Mouse (Mus musculus) ovary, postnatal 10 days (tissue): ENCODE data around the gene Plxnc1.

Experiments
- DNase-seq: peaks from one replicate; pipeline ENCODE4 v3.0.0; 2022; ENCODE audit warnings: low spot score

Plxnc1 gene

DNA sequence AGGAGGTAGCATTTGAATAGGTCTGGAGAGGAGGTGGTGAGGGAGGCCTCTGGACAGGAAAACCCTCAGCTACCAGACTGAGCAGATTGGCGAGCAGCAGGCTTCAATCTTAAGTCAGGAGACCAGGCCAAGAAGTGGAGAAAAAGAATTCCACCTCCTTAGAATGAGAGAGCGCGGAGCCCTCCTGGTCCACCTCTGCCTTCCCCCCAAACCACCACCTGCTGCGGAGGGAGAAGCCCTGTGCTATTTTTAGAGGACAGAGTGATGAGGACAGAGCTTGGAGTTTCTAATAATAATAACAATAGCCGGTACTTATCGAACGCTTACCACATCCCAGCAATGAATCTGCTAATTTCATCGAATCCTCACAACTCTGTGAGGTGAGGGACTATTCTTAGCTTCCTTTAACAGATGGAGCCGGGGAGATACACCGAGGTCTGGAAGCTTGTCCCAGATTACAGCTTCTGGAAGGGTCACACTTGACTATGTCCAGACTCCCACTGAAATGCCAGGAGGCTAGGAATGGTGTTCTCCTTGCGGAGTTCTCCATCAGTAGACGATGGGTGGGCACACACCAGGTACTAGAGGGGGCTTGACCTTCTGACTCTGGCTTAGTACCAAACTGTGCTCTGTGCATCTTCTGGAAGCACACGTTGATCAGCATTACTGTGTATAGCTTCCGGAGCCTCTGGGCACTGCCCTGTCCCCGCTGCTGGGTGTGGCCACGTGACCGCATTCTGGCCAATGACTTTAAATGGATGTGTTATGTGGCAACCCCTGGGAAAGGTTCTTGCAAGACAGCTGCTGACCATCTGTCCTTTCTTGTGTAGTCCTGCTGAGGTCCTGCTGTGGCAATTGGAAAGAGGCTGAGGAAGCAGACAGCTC is 125.6 kb downstream of the Plxnc1 start:
- DNase-seq, result no peak

DNA sequence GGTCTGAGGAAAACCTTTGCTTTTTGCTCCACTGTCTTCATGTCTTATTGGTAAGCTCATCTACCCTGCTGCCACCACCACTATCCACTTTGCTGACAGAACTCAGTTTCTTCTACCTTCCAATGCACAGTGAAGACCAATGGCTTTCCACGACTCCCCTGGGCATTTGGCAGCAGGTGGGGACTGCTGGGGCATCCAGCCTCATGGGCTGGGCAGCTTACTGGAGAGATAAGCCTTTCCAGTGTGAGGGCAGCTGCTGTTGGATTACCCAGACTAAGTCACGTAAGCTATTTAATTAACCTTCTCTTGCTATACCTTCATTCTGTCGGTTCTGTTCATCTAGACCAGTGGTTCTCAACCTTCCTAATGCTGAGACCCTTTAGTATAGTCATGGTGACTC is 126.5 kb downstream of the Plxnc1 start:
- no peak for DNase-seq

GRCm38 (mm10) chr10:94811907-94812851 is 132.5 kb downstream of the Plxnc1 start:
- no peak for DNase-seq

DNA sequence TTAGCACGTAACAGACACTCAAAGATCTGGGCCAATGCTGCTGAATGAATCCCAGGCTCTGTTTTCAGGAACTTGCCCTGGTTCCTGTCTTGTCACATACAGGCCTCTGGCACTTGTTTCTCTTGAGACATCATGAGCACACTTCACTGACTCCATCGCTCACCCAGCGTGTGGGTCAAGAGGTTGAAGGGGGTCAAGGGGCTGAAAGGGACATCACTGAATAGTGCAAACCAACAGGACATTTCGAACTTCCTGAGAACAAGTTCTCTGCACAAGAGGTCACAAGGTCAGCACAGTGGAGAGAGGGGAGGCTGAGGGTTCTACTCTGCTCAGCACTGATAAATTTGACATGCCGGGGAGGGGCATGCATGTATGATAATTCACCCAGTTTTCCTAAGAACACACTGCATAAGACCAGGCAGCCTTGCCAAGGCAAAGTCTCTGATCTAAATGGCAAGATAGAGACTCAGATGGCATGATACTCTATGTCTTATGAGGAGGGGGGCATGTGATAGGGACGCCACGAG is 134.6 kb downstream of the Plxnc1 start:
- DNase-seq, result no peak

GRCm38 (mm10) chr10:94808275-94808674 is 136.4 kb downstream of the Plxnc1 start:
- no peak for DNase-seq

- DNase-seq, result no peak
Observed at GRCm38 (mm10) chr10:94807323-94807722, 137.3 kb downstream of the Plxnc1 start.

DNA sequence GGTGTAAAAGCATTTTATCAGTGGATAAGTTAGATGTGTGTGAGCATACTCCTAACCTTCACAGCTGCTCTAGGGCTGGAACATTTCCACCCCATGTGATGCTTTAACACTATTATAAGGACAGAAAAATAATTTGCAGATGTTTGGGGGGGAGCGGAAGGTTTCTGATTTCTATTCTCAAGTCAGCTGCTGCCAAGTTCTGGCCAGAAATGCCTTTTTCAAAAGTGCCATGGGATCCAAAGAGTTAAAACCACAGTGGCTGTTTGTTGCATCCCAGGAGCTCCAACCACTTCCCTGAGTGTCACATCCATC is 139.8 kb downstream of the Plxnc1 start:
- DNase-seq, result no peak

DNA sequence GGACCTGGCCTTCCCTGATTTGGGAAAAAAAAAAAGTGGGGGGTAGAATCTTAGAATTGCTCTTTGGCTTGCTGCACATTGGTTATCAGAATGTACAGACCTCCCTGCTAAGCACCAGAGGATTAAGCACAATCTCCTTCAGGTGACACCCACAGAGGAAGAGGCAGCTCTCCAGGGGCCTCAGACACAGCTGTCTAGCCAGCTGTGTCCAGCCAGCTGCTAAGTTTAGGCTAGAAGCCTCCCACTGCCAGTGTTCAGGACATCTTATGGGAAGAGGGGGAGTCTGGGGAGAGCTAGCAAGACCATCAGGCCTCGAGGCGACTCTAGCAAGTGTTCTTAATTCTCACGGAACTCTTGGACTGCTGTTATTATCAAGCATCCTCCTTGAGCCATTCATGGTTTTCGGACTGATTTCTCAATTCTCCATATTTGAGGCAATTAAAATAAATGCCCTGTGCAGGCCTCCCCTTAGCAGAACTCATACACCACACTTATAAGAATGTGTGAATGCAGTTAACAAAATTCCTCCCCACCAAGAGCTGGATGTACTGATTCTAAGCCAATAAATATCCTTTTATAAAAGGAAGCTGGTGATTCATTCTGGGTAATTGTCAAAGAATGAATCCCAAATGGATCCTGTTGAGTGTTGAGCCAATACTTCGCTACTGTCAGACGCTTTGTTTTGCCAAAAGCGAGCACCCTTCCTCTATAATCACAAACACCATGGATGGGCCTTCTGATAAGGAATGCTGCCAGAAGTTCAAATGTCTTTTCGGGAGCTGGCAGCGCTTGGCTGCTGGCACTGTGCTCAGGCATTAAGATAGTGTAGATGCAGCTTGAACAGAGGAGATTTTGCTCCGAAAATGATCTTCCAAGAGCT is 140.4 kb downstream of the Plxnc1 start:
- no peak for DNase-seq

DNA sequence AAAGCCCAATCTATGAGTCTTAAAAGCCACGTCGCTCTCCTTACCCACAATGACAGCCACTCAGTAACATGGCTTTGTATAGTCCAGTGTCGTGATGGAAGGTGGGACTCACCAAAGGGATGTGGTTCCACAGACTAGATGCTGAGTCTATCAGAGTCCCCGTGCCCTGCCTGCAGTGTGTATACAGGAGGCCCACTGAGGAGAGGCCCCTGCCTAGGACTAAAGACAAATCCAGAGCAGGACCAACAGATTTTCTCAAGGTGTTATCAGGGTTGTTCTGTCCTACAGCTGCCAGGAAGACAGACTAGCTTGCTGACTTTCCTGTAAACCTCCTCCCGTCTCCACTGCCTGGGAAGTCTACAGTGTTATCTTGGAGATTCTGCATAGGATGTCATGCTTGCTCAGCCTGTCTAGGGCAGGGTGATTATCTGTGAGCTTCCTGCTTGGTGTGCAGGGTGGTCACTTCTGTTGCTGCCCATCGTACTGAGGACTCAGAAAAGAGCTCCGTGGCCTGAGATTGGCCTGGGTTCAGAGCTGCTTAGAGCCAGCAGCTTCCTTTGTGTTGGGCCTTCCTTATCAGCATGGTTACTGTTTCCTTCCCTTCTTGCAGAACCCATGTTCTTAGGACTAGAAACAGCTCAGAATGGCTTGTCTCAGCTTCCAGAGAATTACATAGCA is 143.8 kb downstream of the Plxnc1 start:
- DNase-seq, result no peak

- no peak for DNase-seq
Observed at GRCm38 (mm10) chr10:94799485-94800239, 145.0 kb downstream of the Plxnc1 start.

DNA sequence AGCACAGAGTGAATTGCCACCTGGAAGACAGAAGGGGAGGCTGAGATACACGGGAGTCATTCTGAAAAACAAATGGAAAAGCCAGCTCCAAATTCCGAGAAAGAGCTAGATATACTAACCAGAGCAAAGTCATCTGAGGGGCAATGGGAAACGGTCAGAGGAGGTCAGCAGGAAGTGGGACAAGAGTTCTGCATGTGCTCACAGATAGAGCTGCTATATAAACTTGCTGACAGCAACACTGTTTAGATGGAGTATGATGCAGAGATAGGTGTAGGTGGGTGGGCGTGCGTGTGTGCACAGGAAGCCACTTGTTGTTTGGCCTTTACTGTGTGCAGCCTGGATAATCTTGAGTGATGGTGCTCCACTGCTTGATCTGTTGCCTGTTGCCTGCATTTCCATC is 146.5 kb downstream of the Plxnc1 start:
- DNase-seq, result no peak

- no peak for DNase-seq
Observed at GRCm38 (mm10) chr10:94794666-94795244, 149.9 kb downstream of the Plxnc1 start.

GRCm38 (mm10) chr10:94793914-94794313 is 150.7 kb downstream of the Plxnc1 start:
- no peak for DNase-seq

DNA sequence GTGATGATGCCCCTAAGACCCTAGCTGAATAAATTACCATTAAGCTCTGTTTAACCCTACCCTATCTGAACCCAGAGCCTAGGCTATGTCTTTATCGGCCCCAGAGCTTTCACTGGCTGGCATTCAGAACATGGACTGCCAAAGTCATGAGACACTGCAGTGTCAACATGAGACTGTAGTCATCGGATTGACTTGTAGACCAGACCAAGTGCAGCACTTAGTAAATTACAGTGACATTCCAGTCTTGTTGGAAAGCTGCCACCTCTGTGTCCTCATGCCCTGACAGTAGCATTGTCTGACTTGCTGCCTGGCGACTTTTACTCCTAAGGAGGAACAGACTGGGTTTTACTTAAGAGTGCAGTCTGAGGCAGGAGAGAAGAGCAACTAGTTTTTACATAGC is 155.4 kb downstream of the Plxnc1 start:
- DNase-seq, result no peak

- no peak for DNase-seq
Observed at GRCm38 (mm10) chr10:94780618-94781262, 163.9 kb downstream of the Plxnc1 start.

DNA sequence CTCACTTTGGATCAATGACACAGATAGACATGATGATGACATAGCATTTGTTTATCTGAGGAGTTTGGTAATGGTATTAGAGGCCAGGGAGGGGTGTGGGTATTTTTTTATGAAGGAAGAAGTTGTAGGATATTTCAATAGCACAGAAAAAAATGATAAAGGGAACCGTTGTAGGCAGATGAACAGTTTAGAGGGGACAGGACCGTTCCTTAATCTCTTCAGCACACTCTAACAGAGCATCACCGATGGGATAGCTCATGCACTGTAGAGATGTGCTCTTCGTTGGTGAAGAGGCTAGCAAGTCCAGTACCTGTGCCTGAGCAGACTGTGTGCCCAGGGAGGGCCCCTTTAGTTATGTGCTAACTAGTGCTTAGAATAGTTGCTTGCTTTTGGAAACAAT is 165.3 kb downstream of the Plxnc1 start:
- DNase-seq, result no peak

GRCm38 (mm10) chr10:94777576-94777975 is 167.1 kb downstream of the Plxnc1 start:
- DNase-seq, result no peak

DNA sequence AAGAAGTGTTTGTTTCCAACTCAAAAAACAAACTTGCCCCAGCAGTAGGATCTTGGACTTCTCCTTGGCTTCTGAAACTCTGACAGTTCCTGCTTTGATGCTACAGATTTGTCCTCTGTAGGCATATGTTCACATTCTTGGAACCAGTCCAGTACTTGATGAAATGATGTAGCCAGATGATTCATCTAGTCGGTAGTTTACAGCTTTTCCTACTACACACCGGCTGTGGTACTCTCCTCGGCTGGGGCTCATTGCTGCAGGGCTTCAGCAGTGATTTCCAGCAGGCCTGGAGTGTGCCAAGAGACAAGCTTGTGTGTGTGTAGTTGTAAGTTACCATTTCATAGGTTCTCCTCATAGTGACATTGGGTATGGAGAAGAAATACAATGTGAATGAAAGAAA is 173.1 kb downstream of the Plxnc1 start:
- DNase-seq, result no peak

- no peak for DNase-seq
Observed at GRCm38 (mm10) chr10:94747011-94747410, 197.6 kb downstream of the Plxnc1 start.

DNA sequence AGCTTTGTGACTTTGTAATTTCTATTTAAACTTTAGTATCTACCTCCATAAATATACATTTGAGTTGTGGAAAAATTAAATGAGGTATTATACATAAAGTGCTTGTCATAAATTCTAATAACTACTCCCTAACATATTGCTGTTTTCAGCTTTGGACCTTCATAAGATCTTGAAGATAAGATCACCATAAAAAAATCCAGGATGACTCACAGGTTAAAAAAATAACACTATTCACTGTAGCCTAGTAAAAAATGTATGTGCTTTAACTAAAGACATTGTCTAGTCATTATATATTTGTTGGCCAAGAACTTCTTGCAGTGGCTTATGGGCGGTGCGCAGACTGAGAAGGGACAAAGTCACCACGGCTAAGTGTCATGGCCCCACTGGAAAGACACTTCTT is 203.2 kb downstream of the Plxnc1 start:
- DNase-seq, result no peak
